Mouse (Mus musculus) gastrocnemius, postnatal 25 days (tissue): Measurements from ENCODE around the gene Olfr263. TPM values are rescaled to one million over a fixed set of nuclear protein-coding genes. Genes with fewer than 3 reads are reported as not detected.

Source experiments
- DNase-seq: peaks from one replicate; pipeline ENCODE4 v3.0.0; 2022
- total RNA-seq, 2 experiments: library from RNA; stranded (reverse); gene quantifications; 1 replicate in 1 of 2; 2 replicates in 1 of 2; pipeline ENCODE4 v1.2.3; 2021

Olfr263 gene
- total RNA-seq, 2 experiments from 2014 or later = not detected

DNA sequence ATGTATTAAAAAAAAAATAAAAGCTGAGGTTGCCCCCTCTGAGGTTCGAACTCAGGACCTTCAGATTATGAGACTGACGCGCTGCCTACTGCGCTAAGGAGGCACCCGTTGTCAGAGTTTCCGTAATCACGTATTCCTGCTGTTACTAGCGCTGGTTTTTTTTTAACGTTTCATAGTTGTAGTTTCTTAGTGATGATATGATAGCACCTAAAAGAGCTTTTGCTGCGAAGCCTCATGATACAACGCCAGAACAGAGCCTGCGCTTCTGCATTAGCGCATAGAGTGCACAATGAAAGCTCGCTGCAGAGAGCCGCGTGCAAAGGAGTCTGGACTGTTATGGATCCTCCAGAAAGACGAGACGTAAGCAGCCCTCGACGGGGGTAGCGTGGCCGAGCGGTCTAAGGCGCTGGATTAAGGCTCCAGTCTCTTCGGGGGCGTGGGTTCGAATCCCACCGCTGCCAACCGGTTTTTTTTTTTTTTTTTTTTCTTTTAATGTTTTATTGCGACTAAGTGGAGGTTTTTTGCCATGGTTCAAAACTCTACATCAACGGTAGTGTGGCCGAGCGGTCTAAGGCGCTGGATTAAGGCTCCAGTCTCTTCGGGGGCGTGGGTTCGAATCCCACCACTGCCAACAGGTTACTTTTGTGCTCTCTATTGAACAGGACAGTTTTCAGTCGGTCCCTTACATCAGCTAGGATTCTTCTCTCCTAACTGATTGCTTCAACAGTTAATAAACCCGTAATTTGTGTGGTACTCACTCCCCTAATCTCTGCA lies 40.4 kb downstream of the Olfr263 start:
- peak; percentile 69 for DNase-seq

DNA sequence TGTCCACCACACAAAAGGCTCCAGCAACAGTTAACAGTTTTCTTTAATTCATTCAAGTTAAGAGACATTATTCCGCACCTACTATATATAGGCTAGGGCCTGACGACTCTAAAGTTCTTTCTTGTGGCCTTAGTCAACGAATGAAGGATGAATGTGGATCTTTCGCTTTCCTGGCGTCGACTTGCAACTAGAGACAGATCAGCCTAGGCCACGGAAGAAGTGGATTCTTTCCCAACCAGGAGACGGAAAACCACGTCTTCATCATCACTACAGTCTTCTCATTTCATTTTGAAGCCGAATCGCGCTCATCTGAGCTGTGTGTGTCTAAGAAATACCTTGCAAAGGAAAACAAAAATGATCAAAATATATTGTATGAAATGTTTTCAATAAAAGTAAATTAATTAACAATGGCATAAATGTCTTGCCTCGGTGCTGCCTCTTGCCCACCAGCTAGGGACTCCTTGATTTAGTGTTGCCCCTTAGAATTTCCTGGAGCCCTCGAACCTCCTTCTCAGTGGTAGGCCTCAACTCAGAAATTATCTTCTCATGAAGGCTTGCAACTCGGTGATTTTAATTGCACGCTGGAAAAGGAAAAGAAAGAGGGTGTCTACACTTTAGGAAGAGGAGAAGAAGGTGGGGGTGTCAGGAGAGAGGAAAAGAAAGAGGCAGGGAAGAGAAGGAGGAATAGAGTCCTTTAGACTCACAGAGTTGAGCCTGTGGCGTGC lies 41.2 kb downstream of the Olfr263 start:
- no peak for DNase-seq

DNA sequence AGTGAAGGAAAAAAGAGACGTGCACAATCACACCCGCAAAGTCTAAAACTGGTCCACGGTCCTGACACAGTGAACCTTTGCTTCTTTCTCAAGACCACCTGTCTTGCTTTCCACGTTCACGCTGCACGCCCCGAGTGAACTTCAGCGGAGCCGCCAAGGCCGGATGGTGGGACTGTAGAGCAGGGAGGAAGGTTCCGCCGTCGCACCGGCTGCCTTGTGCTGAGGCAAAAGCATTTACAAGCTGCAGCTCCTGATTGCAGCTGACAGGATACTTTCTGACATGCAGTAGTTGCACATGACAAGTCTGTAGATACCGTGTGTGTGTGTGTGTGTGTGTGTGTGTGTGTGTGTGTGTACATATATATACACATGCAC lies 41.7 kb downstream of the Olfr263 start:
- DNase-seq = no peak

- DNase-seq = no peak
These were observed 42.2 kb downstream of the Olfr263 start for GRCm38 (mm10) chr13:21171600-21172150.

- peak; percentile 27 for DNase-seq
These were observed 43.0 kb downstream of the Olfr263 start for GRCm38 (mm10) chr13:21172241-21173027.

GRCm38 (mm10) chr13:21173072-21173471 lies 43.6 kb downstream of the Olfr263 start:
- peak; percentile 80 for DNase-seq

DNA sequence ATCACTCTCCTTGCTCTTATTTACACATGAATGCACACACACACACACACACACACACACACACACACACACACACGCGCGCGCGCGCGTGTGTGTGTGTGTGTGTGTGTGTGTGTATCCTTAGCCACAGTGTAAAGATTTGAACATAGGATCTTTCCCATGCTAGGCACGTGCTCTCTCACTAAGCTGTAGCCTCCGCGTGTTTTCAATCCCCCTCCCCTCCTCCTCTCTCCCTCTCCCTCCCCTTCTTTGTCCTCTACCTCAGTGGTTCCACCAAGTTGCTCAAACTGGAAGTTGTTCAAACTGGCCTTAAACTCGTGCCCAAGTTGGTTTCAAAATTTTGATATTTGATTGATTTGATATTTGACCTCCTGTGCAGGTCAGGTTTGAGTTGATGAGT lies 47.3 kb downstream of the Olfr263 start:
- no peak for DNase-seq

DNA sequence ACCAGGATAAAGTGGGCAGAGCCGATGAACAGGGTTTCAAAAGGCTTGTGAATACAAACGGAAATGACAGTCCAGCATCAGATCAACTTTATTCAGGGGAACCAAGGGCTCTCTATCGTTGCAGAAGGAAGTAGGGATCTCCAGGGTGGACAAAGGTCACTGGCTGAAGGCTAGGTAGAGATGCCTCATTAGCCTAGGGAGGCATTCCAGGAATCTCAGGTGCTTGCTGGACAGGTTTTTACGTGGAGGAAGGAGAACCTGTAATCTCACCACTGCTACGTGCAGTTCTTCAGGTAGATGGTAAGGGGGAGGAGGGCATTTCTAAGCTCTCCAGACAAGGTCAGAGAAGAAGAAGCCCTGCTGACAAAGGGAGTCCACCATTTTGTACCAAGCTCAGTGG lies 48.2 kb downstream of the Olfr263 start:
- DNase-seq = no peak

GRCm38 (mm10) chr13:21178364-21178763 lies 48.9 kb downstream of the Olfr263 start:
- no peak for DNase-seq

GRCm38 (mm10) chr13:21179367-21179723 lies 49.9 kb downstream of the Olfr263 start, which contains the start of gene Trim27:
Trim27 (plus strand) TSS chr13:21179445.
- no peak for DNase-seq

DNA sequence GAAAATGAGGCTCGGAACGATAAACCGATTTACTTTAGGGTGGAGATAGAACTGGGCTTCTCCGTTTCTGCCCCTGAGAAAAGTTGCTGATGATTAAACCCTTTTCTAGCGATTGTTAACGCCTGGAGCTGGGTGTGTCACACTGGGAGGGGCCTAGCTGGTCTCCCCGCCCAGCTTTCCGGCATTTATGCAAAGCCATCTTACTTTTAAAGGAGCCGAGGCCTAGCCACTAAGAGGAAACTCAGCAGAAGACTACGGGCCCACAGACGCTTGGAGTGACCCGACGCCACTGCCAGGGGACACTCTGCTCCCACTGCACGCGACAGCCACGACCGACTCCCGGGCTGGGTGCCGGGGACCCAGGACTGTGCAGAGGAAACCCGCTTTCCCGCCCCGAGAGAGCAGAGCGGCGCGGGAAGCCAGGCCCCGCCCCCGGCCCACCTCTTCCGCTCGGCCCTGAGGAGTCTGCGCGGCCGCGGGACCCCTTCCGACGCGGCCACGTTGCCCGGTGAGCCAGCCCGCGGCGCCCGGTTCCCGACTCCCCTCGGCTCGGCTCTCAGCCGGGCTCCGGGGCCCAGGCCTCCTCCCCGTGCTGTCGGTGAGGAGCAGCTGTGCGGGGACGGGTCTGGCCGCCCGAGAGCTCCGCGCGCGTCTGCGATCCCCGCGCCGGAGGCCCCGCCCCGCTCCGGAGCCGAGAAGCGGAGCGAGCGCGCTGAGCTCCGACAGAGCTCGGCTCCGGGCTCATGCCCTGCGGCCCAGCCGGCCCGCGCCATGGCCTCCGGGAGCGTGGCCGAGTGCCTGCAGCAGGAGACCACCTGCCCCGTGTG lies 50.5 kb downstream of the Olfr263 start:
- peak; percentile 88 for DNase-seq

GRCm38 (mm10) chr13:21180551-21181530 lies 51.4 kb downstream of the Olfr263 start:
- DNase-seq = peak; percentile 42

DNA sequence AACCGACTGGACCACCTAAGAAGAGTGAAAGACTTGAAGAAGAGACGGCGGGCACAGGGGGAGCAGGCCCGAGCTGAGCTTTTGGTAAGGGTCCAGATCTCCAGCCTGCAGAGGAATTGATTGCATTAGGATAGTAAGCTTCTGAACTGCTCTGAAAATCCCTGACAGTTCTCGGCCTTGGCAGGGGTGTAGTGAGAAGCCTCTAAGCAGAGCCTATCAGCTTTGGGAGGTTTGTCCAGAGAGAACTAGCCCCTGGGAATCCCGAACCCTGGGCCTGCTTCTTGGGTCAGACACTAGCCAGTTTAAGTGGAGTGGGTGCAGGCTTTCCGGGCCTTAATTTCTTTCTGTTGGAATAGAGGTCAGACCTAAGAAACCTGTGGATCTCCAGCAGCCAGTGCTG lies 52.6 kb downstream of the Olfr263 start:
- no peak for DNase-seq

GRCm38 (mm10) chr13:21183066-21183465 lies 53.6 kb downstream of the Olfr263 start:
- DNase-seq = no peak

DNA sequence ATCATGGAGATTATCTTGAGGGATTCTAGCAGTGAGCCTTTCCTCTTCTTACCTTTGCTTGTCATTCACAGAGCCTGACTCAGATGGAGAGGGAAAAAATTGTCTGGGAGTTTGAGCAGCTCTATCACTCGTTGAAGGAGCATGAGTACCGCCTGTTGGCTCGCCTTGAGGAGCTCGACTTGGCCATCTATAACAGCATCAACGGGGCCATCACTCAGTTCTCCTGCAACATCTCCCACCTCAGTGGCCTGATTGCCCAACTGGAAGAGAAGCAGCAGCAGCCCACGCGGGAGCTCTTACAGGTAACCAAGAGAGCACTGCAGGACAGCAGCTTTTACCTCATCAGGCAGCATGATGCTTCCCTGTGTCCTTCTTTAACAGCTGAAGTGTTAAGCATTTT lies 54.2 kb downstream of the Olfr263 start:
- no peak for DNase-seq

GRCm38 (mm10) chr13:21185521-21185920 lies 56.1 kb downstream of the Olfr263 start:
- no peak for DNase-seq
